Comparison of ENCODE assay signal across 8 mouse cellular contexts in genomic region chr6:83125331-83125730, GRCm38 (mm10). TPM values are rescaled to one million over a fixed set of nuclear protein-coding genes. Genes with fewer than 3 reads are reported as not detected.
A peak's percentile ranks its signal among the peaks of the same experiment; 100 is the strongest.
DNase-seq lines count a peak whose midpoint lies in the region; ATAC-seq and TF ChIP-seq lines count a peak whose summit lies in the region.

Gene Ino80b (minus strand): TSS chr6:83125431.

- H3K4me2 ChIP-seq in lung, embryonic 15.5 days, result peak within 1 kb of the TSS; percentile 94
- H3K4me2 ChIP-seq in limb, embryonic 13.5 days (replicated peaks), result peak within 1 kb of the TSS; percentile 94

- H3K9ac ChIP-seq in lung, embryonic 15.5 days, result peak within 1 kb of the TSS; percentile 65
- H3K9ac ChIP-seq in limb, embryonic 13.5 days, result peak within 1 kb of the TSS; percentile 79

- peaks cover 33% of the 10 kb centered on the region for H3K4me1 ChIP-seq in lung, embryonic 15.5 days
- H3K4me1 ChIP-seq in embryonic facial prominence, embryonic 10.5 days, result peaks cover 42% of the 10 kb centered on the region
- peaks cover 29% of the 10 kb centered on the region for H3K4me1 ChIP-seq in limb, embryonic 13.5 days
- H3K4me1 ChIP-seq in small intestine, adult 2 months (ENCODE audit: control insufficient read depth, insufficient read depth, insufficient read length, low read length), result peaks cover 9% of the 10 kb centered on the region

- 17% methylated on average over 5 of the region's 5 CpGs for WGBS in lung, embryonic 15.5 days
- WGBS in embryonic facial prominence, embryonic 10.5 days, result 28% methylated on average over 5 of the region's 5 CpGs
- 24% methylated on average over 5 of the region's 5 CpGs for WGBS in limb, embryonic 13.5 days
- 37% methylated on average over 5 of the region's 5 CpGs for WGBS in small intestine, adult 2 months

- peak within 1 kb of the TSS; percentile 60 for H3K27ac ChIP-seq in lung, embryonic 15.5 days
- peak within 1 kb of the TSS; percentile 88 for H3K27ac ChIP-seq in embryonic facial prominence, embryonic 10.5 days (replicated peaks)
- peak within 1 kb of the TSS; percentile 67; the same call in 1 of the 2 replicates for H3K27ac ChIP-seq in limb, embryonic 13.5 days
- H3K27ac ChIP-seq in small intestine, adult 2 months (ENCODE audit: insufficient read depth, low read depth, low read length), result peak within 1 kb of the TSS; percentile 17; the same call in 1 of the 2 replicates

- no peaks in the 10 kb centered on the region for H3K27me3 ChIP-seq in lung, embryonic 15.5 days
- H3K27me3 ChIP-seq in embryonic facial prominence, embryonic 10.5 days (replicated peaks; ENCODE audit: low read depth, poor library complexity, severe bottlenecking), result no peaks in the 10 kb centered on the region
- no peaks in the 10 kb centered on the region for H3K27me3 ChIP-seq in limb, embryonic 13.5 days
- H3K27me3 ChIP-seq in small intestine, adult 2 months (ENCODE audit: control insufficient read depth, insufficient read depth, low read length), result no peaks in the 10 kb centered on the region

- no peak for TF ChIP-seq POLR2A in small intestine, adult 2 months (IDR thresholded peaks at IDR 0.05; ENCODE audit: low read depth, low read length)

- H3K9me3 ChIP-seq in lung, embryonic 15.5 days, result no peaks in the 10 kb centered on the region
- no peaks in the 10 kb centered on the region for H3K9me3 ChIP-seq in embryonic facial prominence, embryonic 10.5 days
- H3K9me3 ChIP-seq in limb, embryonic 13.5 days, result no peaks in the 10 kb centered on the region

- no peaks in the 10 kb centered on the region for H3K36me3 ChIP-seq in lung, embryonic 15.5 days
- H3K36me3 ChIP-seq in embryonic facial prominence, embryonic 10.5 days (replicated peaks), result 0 out of 2 replicates have a peak, but pooled peaks cover 3% of the 10 kb centered on the region
- H3K36me3 ChIP-seq in limb, embryonic 13.5 days, result no peaks in the 10 kb centered on the region
- no peaks in the 10 kb centered on the region for H3K36me3 ChIP-seq in small intestine, adult 2 months (ENCODE audit: control insufficient read depth, insufficient read depth, low read length)

- ATAC-seq in lung, embryonic 15.5 days (ENCODE audit: borderline replicate concordance, extremely low read depth, low FRiP score, low TSS enrichment), result no peak
- no peak for ATAC-seq in limb, embryonic 13.5 days (ENCODE audit: low FRiP score, low read depth)

- no peak for DNase-seq in lung, postnatal 36 days
- DNase-seq in embryonic facial prominence, embryonic 10.5 days (ENCODE audit: low spot score), result no peak
- DNase-seq in heart, postnatal 10 days, result no peak
- DNase-seq in embryo, embryonic 10.5 days (ENCODE audit: low spot score), result no peak
- no peak for DNase-seq in ovary, adult 18-20 months (ENCODE audit: low spot score)

- TF ChIP-seq CTCF in small intestine, adult 2 months (IDR thresholded peaks at IDR 0.05; ENCODE audit: extremely low read depth, insufficient read length, insufficient replicate concordance, low read depth, low read length), result no peak

- intact Hi-C loops in heart, postnatal 10 days (cut with DNase I), result no loop called here

- H3K4me3 ChIP-seq in lung, embryonic 15.5 days, result peak within 1 kb of the TSS; percentile 68
- peak within 1 kb of the TSS; percentile 83 for H3K4me3 ChIP-seq in embryonic facial prominence, embryonic 10.5 days
- H3K4me3 ChIP-seq in limb, embryonic 13.5 days, result peak within 1 kb of the TSS; percentile 76
- H3K4me3 ChIP-seq in small intestine, adult 2 months (ENCODE audit: low read depth, low read length), result peak within 1 kb of the TSS; percentile 74

RNA-seq across cellular contexts. Expression of gene Ino80b, which starts in this region (rescaled TPM):
- polyA plus RNA-seq in lung, embryonic 15.5 days (2015; fragmentation: Nextera tagmentation; extraction: Ambion mirVana), result 13.5 and 15.2 TPM in 2 replicates
- polyA plus RNA-seq in embryonic facial prominence, embryonic 10.5 days (2016; fragmentation: Nextera tagmentation; extraction: Ambion mirVana), result 18.6 and 20.2 TPM in 2 replicates
- 10 to 100 TPM; 14.6 to 17.6 TPM for total RNA-seq in heart, postnatal 10 days (2021)
- 12.4 and 12.8 TPM in 2 replicates for polyA plus RNA-seq in limb, embryonic 13.5 days (2015; fragmentation: Nextera tagmentation; extraction: Ambion mirVana)
- polyA plus RNA-seq in small intestine, adult 2 months (2012; rRNA removed), result 30.3 and 70.3 TPM in 2 replicates

Comparison
In these comparisons a context has a peak if more than half of its experiments do, and no peak if none do; other contexts are left out.
1. H3K27ac ChIP-seq: peak in every context shown above with its lines; median percentile 88 in embryonic facial prominence, embryonic 10.5 days; 67 in limb, embryonic 13.5 days; 60 in lung, embryonic 15.5 days; 17 in small intestine, adult 2 months.